Mouse (Mus musculus): ENCODE measurements around the gene Trp53i11.

DNA sequence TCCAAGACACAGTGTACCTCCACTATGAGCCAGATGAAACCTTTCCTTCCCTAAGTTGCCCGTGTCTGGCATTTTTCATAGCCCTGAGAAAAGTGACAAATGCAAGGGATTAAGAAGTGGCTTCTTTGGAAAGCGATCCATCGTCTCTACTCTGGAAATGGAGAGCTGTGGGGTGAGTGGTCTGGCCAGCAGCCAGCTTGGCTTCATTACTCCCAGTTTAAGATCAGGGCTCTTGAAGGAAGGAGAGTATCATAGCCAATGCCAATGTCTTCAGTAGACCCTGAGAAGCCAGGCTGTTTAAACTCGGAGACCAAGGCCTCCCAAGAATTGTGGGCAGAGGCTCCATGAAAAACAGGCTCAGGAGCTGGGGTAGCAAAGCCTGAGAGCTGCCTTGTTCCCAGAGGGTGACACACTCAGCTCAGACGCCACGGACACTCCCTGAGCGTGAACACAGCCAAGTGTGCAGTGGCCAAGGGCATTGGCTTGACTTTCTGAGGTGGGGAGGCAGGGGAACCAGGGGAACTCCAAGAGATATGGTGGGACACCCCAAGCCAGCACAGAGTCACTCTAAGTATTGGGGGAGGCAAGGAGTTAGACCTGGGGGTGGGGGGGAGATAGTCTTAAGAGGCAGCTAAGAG is 31.1 kb downstream of the Trp53i11 start:
- TF ChIP-seq CTCF (IDR thresholded peaks at IDR 0.05; ENCODE audit: borderline replicate concordance, insufficient read depth, low read length) (no peak), POLR2A (IDR thresholded peaks at IDR 0.05; ENCODE audit: low read depth, low read length) (no peak)

All from embryonic fibroblast, embryonic 13.5 days (primary cell).